ENCODE assay signal across 7 mouse cellular contexts in the genomic region with DNA sequence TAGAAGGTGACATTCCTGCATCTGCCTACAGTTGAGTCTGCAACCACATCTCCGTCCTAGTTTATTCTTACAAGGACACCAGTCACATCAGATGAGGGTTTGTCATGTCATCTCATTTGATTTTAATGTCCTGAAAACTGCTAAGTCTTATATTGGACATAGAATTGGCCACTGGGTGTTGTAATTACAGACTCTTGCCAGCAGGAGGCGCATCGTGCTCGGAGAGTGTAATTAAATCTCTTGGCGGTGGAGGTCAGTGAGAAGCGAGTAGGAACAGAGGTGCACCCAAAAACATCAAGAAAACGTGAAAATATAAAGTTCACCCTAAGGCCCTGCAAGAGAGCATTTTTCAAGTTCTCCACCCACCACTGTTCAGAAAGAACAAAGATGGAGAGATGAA. TPM values are rescaled to one million over a fixed set of nuclear protein-coding genes. Genes with fewer than 3 reads are reported as not detected.
DNase-seq lines count a peak whose midpoint lies in the region; ATAC-seq and TF ChIP-seq lines count a peak whose summit lies in the region.

No protein-coding gene starts in this region.

- H3K9ac ChIP-seq in intestine, postnatal 0 days (ENCODE audit: low read depth, low read length): no peak overlapping the region
- no peak overlapping the region for H3K9ac ChIP-seq in intestine, embryonic 15.5 days
- H3K9ac ChIP-seq in liver, postnatal 0 days (replicated peaks): no peak overlapping the region

- no peak overlapping the region for H3K4me3 ChIP-seq in intestine, postnatal 0 days (ENCODE audit: low read depth, low read length)
- no peak overlapping the region for H3K4me3 ChIP-seq in intestine, embryonic 15.5 days (replicated peaks)
- no peak overlapping the region for H3K4me3 ChIP-seq in E14TG2a.4 (replicated peaks; ENCODE audit: low read length)
- H3K4me3 ChIP-seq in liver, postnatal 0 days (ENCODE audit: low read depth, low read length): no peak overlapping the region

- no peak for TF ChIP-seq EP300 in liver, postnatal 0 days (IDR thresholded peaks at IDR 0.05; ENCODE audit: low read depth)

- H3K9me3 ChIP-seq in intestine, postnatal 0 days (ENCODE audit: control insufficient read depth): no peaks in the 10 kb centered on the region
- H3K9me3 ChIP-seq in intestine, embryonic 15.5 days: no peaks in the 10 kb centered on the region
- H3K9me3 ChIP-seq in E14TG2a.4 (ENCODE audit: low read length): no peaks in the 10 kb centered on the region
- H3K9me3 ChIP-seq in liver, postnatal 0 days (ENCODE audit: low read length): no peaks in the 10 kb centered on the region

- no peaks in the 10 kb centered on the region for H3K36me3 ChIP-seq in intestine, postnatal 0 days (ENCODE audit: control insufficient read depth, insufficient read depth)
- no peaks in the 10 kb centered on the region for H3K36me3 ChIP-seq in intestine, embryonic 15.5 days
- H3K36me3 ChIP-seq in E14TG2a.4 (ENCODE audit: insufficient read depth, low read length): no peaks in the 10 kb centered on the region
- no peaks in the 10 kb centered on the region for H3K36me3 ChIP-seq in liver, postnatal 0 days (replicated peaks; ENCODE audit: insufficient read depth, low read length)
- no peaks in the 10 kb centered on the region for H3K36me3 ChIP-seq in splenic B cell, adult 2 months (ENCODE audit: control insufficient read depth, insufficient read depth, low read length, poor library complexity, severe bottlenecking)

- H3K4me2 ChIP-seq in intestine, postnatal 0 days (replicated peaks; ENCODE audit: low read depth): no peak overlapping the region
- no peak overlapping the region for H3K4me2 ChIP-seq in intestine, embryonic 15.5 days (replicated peaks)
- H3K4me2 ChIP-seq in liver, postnatal 0 days (ENCODE audit: low read depth, low read length): no peak overlapping the region

- TF ChIP-seq CTCF in intestine, postnatal 0 days (IDR thresholded peaks at IDR 0.05; ENCODE audit: low read depth): peak; percentile 63
- TF ChIP-seq CTCF in E14TG2a.4 (conservative IDR thresholded peaks at IDR 0.05; ENCODE audit: low read length): peak; percentile 94
- peak; percentile 73 for TF ChIP-seq CTCF in liver, postnatal 0 days (IDR thresholded peaks at IDR 0.05; ENCODE audit: low read depth)

- no peak overlapping the region for H3K27ac ChIP-seq in intestine, postnatal 0 days (ENCODE audit: low read depth, low read length)
- H3K27ac ChIP-seq in intestine, embryonic 15.5 days: no peak overlapping the region
- H3K27ac ChIP-seq in liver, postnatal 0 days (ENCODE audit: low read depth): no peak overlapping the region

- no peaks in the 10 kb centered on the region for H3K27me3 ChIP-seq in intestine, postnatal 0 days (replicated peaks; ENCODE audit: control insufficient read depth, insufficient read depth, low read length)
- no peaks in the 10 kb centered on the region for H3K27me3 ChIP-seq in intestine, embryonic 15.5 days (replicated peaks)
- H3K27me3 ChIP-seq in E14TG2a.4 (ENCODE audit: insufficient read depth, low read length): no peaks in the 10 kb centered on the region
- H3K27me3 ChIP-seq in liver, postnatal 0 days (ENCODE audit: insufficient read depth, low read length): 0 out of 2 replicates have a peak, but pooled peaks cover 3% of the 10 kb centered on the region
- H3K27me3 ChIP-seq in splenic B cell, adult 2 months (ENCODE audit: control insufficient read depth, insufficient read depth, low read length, poor library complexity, severe bottlenecking): no peaks in the 10 kb centered on the region

- no peak for ATAC-seq in intestine, postnatal 0 days
- no peak for ATAC-seq in intestine, embryonic 15.5 days
- ATAC-seq in liver, postnatal 0 days: no peak

- peak; percentile 80 to 81 for DNase-seq in B cell, adult 2 months
- DNase-seq in liver, postnatal 0 days: no peak
- DNase-seq in splenic B cell, adult 2 months (ENCODE audit: low read depth, low spot score): peak; percentile 78
- DNase-seq in frontal cortex, postnatal 10 days (ENCODE audit: low spot score in 2 of 2): no peak

- no peaks in the 10 kb centered on the region for H3K4me1 ChIP-seq in intestine, postnatal 0 days (replicated peaks; ENCODE audit: control insufficient read depth, insufficient read depth, low read length)
- H3K4me1 ChIP-seq in intestine, embryonic 15.5 days (replicated peaks): no peaks in the 10 kb centered on the region
- H3K4me1 ChIP-seq in E14TG2a.4 (replicated peaks; ENCODE audit: low read depth, low read length): peaks cover 8% of the 10 kb centered on the region; the same call in 1 of the 2 replicates
- H3K4me1 ChIP-seq in liver, postnatal 0 days (ENCODE audit: insufficient read depth): no peaks in the 10 kb centered on the region

- WGBS in intestine, postnatal 0 days: 29% methylated on average over 7 of the region's 7 CpGs
- WGBS in intestine, embryonic 15.5 days: 28% methylated on average over 7 of the region's 7 CpGs
- WGBS in liver, postnatal 0 days (ENCODE audit: insufficient replicate concordance): 20% methylated on average over 7 of the region's 7 CpGs

RNA-seq across cellular contexts. Expression of a gene that starts 37.6 kb away (rescaled TPM):
- 15.7 and 18.9 TPM in 2 replicates for polyA plus RNA-seq in intestine, postnatal 0 days (2015; fragmentation: Nextera tagmentation; extraction: Ambion mirVana)
- 11.4 and 14.2 TPM in 2 replicates for polyA plus RNA-seq in intestine, embryonic 15.5 days (2015; fragmentation: Nextera tagmentation; extraction: Ambion mirVana)
- 0.31 and 0.94 TPM in 2 replicates for polyA plus RNA-seq in liver, postnatal 0 days (2015; fragmentation: Nextera tagmentation; extraction: Ambion mirVana)

Comparison
In these comparisons a context has a peak if more than half of its experiments do, and no peak if none do; other contexts are left out.
1. DNase-seq: peak in B cell, adult 2 months (2 of 2) and splenic B cell, adult 2 months (single experiment); none in liver, postnatal 0 days (single experiment) and frontal cortex, postnatal 10 days (0 of 2).
2. Peak in every context shown above with its lines, with median percentiles within 50 percentile points of each other: CTCF ChIP-seq.